Mouse (Mus musculus): ENCODE results near the gene Macrod2. TPM values are rescaled to one million over a fixed set of nuclear protein-coding genes. Genes with fewer than 3 reads are reported as not detected.

The Macrod2 gene
- polyA plus RNA-seq, 1 experiment from 2014 or later = 31.9 TPM

DNA sequence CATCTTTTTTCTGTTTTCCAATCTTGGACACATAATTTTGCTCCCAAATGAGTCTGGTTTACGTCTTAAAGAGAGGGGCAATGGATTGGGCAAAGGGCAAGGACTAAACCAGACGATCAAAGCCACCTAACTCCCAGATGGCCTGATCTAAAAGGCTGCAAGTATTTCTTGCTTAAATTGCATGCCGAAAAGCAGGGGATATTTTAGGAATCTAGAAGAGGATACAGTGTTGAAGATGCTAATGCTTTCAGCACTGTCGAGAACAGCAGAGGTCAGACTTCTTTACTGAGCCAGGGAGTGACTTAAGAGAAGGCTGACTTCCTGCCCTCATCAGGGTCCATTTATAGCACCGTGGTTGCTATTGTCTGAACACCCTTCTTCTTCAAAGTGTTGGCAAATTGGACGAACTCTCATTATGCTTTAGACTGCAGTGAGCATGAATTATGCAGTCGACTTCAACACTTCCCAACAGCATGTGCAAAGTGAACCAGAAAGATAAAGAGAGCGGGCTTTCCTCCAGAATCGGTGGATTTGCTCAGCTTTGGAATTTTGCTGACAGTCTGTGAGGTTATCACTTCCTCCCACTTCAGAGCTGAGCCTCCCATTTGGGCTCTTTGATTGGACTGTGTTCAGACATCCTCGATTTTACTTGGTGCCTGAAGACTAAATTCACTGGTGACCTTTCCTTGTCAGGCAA, 1481.2 kb downstream of the Macrod2 start:
- 59% methylated on average over 10 of the region's 10 CpGs for WGBS
- H3K27ac ChIP-seq (replicated peaks) = no peak overlapping the region
- no peak overlapping the region for H3K9ac ChIP-seq (ENCODE audit: low read length)
- TF ChIP-seq CTCF (IDR thresholded peaks at IDR 0.05; ENCODE audit: low read depth) = no peak
- TF ChIP-seq EP300 (optimal IDR thresholded peaks at IDR 0.05) = no peak
- H3K4me1 ChIP-seq (replicated peaks; ENCODE audit: control insufficient read depth, insufficient read depth) = no peaks in the 10 kb centered on the region
- H3K4me3 ChIP-seq (ENCODE audit: low read depth, low read length) = no peak overlapping the region
- no peaks in the 10 kb centered on the region for H3K36me3 ChIP-seq (ENCODE audit: control insufficient read depth, insufficient read depth, low read length)
- DNase-seq (ENCODE audit: low spot score) = no peak
- no peak overlapping the region for H3K4me2 ChIP-seq (replicated peaks; ENCODE audit: low read depth)
- no peak for ATAC-seq (ENCODE audit: low FRiP score, low TSS enrichment)
- no peaks in the 10 kb centered on the region for H3K9me3 ChIP-seq (ENCODE audit: control insufficient read depth, low read length)
- no peaks in the 10 kb centered on the region for H3K27me3 ChIP-seq (ENCODE audit: control insufficient read depth, insufficient read depth, low read length)

DNA sequence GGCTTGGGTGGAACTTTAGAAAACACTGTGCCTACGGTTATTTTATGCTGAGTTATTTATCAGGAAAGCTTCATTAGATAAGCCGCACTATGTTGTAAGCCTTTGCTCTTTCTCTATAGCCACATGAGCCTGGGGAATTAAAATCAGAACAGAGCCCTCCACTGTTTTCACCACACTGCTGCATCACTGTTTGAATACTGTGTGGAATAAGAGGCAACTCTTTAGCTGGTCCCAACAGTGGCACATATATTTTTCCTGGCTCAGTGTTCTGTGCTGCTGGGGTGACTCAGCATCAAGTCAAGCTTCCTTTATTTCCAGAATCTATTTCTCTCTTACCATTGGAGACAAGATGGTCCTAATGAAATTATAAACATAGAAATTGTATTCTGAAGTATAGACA, 1481.8 kb downstream of the Macrod2 start:
- no peak overlapping the region for H3K9ac ChIP-seq (ENCODE audit: low read length)
- H3K27ac ChIP-seq (replicated peaks) = no peak overlapping the region
- H3K36me3 ChIP-seq (ENCODE audit: control insufficient read depth, insufficient read depth, low read length) = no peaks in the 10 kb centered on the region
- WGBS = 76% methylated on average over 2 of the region's 2 CpGs
- no peak for ATAC-seq (ENCODE audit: low FRiP score, low TSS enrichment)
- H3K4me1 ChIP-seq (replicated peaks; ENCODE audit: control insufficient read depth, insufficient read depth) = no peaks in the 10 kb centered on the region
- no peak overlapping the region for H3K4me3 ChIP-seq (ENCODE audit: low read depth, low read length)
- DNase-seq (ENCODE audit: low spot score) = no peak
- no peaks in the 10 kb centered on the region for H3K9me3 ChIP-seq (ENCODE audit: control insufficient read depth, low read length)
- no peaks in the 10 kb centered on the region for H3K27me3 ChIP-seq (ENCODE audit: control insufficient read depth, insufficient read depth, low read length)
- TF ChIP-seq CTCF (IDR thresholded peaks at IDR 0.05; ENCODE audit: low read depth) (no peak), EP300 (optimal IDR thresholded peaks at IDR 0.05) (no peak)
- H3K4me2 ChIP-seq (replicated peaks; ENCODE audit: low read depth) = no peak overlapping the region

DNA sequence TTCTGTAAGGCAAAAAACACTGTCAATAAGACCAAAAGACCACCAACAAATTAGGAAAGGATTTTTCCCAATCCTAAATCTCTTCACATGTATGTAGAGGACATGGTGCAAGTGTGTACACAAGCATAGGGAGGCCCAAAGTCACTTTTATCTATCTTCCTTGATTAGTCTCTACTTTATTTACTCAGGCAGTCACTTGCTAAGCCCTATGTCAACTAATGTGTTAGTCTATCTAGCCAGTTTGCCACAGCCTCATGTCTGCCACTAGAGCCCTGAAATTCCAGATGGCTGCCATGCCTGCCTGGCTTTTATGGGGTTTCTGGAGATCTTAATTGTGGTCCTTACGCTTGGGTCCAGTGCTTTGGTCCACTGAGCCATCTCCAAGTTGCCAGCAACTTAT, 1483.4 kb downstream of the Macrod2 start:
- 0 out of 2 replicates have a peak, but pooled peaks have one; percentile 45 for ATAC-seq (ENCODE audit: low FRiP score, low TSS enrichment)
- TF ChIP-seq EP300 (optimal IDR thresholded peaks at IDR 0.05) = no peak

DNA sequence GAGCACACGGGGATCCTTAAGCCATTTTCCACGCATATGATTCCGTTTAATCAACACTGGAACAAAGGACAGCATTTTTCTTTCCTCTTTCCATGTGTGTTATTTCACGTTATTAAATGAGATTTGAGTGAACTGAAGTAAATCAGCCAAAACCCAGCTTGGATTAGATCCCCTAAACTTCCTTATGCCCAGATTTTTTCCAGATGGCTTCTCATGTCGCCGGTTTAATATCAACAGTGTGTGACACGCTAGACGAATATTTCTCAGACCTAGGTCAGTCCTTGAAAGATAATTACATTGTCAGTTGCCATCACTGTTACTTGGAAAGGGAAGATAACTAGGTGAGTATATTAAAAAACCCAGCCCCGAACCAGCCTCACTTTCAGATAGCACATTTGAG, 1484.6 kb downstream of the Macrod2 start:
- DNase-seq (ENCODE audit: low spot score) (no peak), ATAC-seq (ENCODE audit: low FRiP score, low TSS enrichment) (no peak)
- Histone ChIP-seq H3K27me3 (ENCODE audit: control insufficient read depth, insufficient read depth, low read length) (no peaks in the 10 kb centered on the region), H3K4me3 (ENCODE audit: low read depth, low read length) (no peak overlapping the region), H3K9ac (ENCODE audit: low read length) (no peak overlapping the region), H3K27ac (replicated peaks) (no peak overlapping the region), H3K4me1 (replicated peaks; ENCODE audit: control insufficient read depth, insufficient read depth) (no peaks in the 10 kb centered on the region), H3K9me3 (ENCODE audit: control insufficient read depth, low read length) (no peaks in the 10 kb centered on the region), H3K36me3 (ENCODE audit: control insufficient read depth, insufficient read depth, low read length) (no peaks in the 10 kb centered on the region), H3K4me2 (replicated peaks; ENCODE audit: low read depth) (no peak overlapping the region)
- 41% methylated on average over 9 of the region's 9 CpGs for WGBS
- TF ChIP-seq CTCF (IDR thresholded peaks at IDR 0.05; ENCODE audit: low read depth) (no peak), EP300 (optimal IDR thresholded peaks at IDR 0.05) (no peak)

More for the DNA sequence above, 1483.4 kb downstream of the Macrod2 start:
- no peaks in the 10 kb centered on the region for H3K9me3 ChIP-seq (ENCODE audit: control insufficient read depth, low read length)
- no peak overlapping the region for H3K27ac ChIP-seq (replicated peaks)
- no peaks in the 10 kb centered on the region for H3K36me3 ChIP-seq (ENCODE audit: control insufficient read depth, insufficient read depth, low read length)
- peak; percentile 14 for DNase-seq (ENCODE audit: low spot score)
- no peak overlapping the region for H3K9ac ChIP-seq (ENCODE audit: low read length)
- no peak overlapping the region for H3K4me3 ChIP-seq (ENCODE audit: low read depth, low read length)
- H3K4me1 ChIP-seq (replicated peaks; ENCODE audit: control insufficient read depth, insufficient read depth) = no peaks in the 10 kb centered on the region
- WGBS = 69% methylated on average over 1 of the region's 1 CpGs
- no peak overlapping the region for H3K4me2 ChIP-seq (replicated peaks; ENCODE audit: low read depth)
- H3K27me3 ChIP-seq (ENCODE audit: control insufficient read depth, insufficient read depth, low read length) = no peaks in the 10 kb centered on the region

DNA sequence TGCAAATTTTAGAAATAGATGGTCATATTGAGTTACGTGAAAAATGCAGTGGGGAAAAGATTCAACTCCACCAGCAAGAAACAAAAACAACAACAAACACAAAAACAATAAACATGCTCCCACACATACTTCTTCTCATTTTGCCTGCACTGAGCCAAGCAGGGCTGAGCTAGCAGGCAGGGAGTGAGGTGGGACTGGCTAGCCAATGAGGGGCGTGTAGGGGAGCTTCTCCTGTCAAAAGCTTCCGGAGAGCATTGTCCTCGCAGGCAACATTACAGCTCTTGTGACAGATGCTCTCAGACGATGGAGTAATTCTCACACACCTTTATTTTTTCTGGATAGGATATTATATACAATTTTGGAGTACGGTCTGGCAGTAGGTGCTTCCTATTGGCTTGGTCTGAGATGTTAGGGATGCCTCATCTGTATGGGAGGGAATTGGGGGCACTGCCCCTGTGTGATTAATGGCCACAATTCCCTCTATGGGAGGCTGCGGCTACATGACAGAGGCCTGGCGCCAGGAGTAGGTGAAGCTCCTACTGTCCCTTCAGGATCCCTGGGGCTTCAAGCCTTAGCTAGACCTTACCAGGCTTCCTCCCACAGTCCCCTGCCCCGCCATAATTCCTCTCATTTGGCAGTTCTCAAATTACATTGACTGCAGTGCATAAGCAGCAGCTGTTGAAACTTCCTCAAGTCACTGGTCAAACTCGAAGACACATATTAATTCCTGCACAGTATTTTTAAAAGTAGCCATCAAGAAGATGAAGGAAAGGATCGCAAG, 1491.8 kb downstream of the Macrod2 start:
- H3K4me2 ChIP-seq (replicated peaks; ENCODE audit: low read depth) = no peak overlapping the region
- no peak overlapping the region for H3K9ac ChIP-seq (ENCODE audit: low read length)
- H3K4me3 ChIP-seq (ENCODE audit: low read depth, low read length) = no peak overlapping the region
- no peaks in the 10 kb centered on the region for H3K9me3 ChIP-seq (ENCODE audit: control insufficient read depth, low read length)
- no peak overlapping the region for H3K27ac ChIP-seq (replicated peaks)
- ATAC-seq (ENCODE audit: low FRiP score, low TSS enrichment) (no peak), DNase-seq (ENCODE audit: low spot score) (no peak)
- WGBS = 67% methylated on average over 11 of the region's 11 CpGs
- TF ChIP-seq EP300 (optimal IDR thresholded peaks at IDR 0.05) = no peak
- TF ChIP-seq CTCF (IDR thresholded peaks at IDR 0.05; ENCODE audit: low read depth) = no peak
- no peaks in the 10 kb centered on the region for H3K4me1 ChIP-seq (replicated peaks; ENCODE audit: control insufficient read depth, insufficient read depth)
- no peaks in the 10 kb centered on the region for H3K36me3 ChIP-seq (ENCODE audit: control insufficient read depth, insufficient read depth, low read length)
- H3K27me3 ChIP-seq (ENCODE audit: control insufficient read depth, insufficient read depth, low read length) = no peaks in the 10 kb centered on the region

DNA sequence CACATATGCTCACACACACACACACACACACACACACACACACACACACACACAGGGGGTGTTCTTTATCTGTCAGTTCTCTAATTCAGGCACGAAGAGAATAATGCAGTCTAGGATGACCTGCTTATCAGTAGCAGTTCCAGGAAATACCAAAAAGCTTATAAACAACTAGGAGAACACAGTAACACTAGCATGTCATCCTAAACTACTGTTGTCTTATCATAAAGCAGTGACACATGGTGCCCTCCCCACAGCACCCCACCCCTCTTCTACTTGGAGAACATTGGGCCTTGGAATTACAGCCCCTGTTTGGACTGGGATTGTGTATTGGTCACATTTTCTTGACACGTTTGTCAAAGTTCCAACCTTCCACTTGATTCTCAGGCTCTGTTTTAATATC, 1494.4 kb downstream of the Macrod2 start:
- DNase-seq (ENCODE audit: low spot score) = no peak
- 68% methylated on average over 2 of the region's 2 CpGs for WGBS
- no peaks in the 10 kb centered on the region for H3K27me3 ChIP-seq (ENCODE audit: control insufficient read depth, insufficient read depth, low read length)
- H3K9ac ChIP-seq (ENCODE audit: low read length) = no peak overlapping the region
- H3K27ac ChIP-seq (replicated peaks) = no peak overlapping the region
- no peak overlapping the region for H3K4me3 ChIP-seq (ENCODE audit: low read depth, low read length)
- no peaks in the 10 kb centered on the region for H3K36me3 ChIP-seq (ENCODE audit: control insufficient read depth, insufficient read depth, low read length)
- ATAC-seq (ENCODE audit: low FRiP score, low TSS enrichment) = no peak
- TF ChIP-seq CTCF (IDR thresholded peaks at IDR 0.05; ENCODE audit: low read depth) (no peak), EP300 (optimal IDR thresholded peaks at IDR 0.05) (no peak)
- H3K4me1 ChIP-seq (replicated peaks; ENCODE audit: control insufficient read depth, insufficient read depth) = no peaks in the 10 kb centered on the region
- H3K9me3 ChIP-seq (ENCODE audit: control insufficient read depth, low read length) = no peaks in the 10 kb centered on the region
- no peak overlapping the region for H3K4me2 ChIP-seq (replicated peaks; ENCODE audit: low read depth)

Data from stomach, postnatal 0 days (tissue).